Mouse (Mus musculus) ES-E14 (cell line): ENCODE data around the gene Tcf12.

ENCODE experiments used
- CHD2 ChIP-seq: IDR thresholded peaks from 2 replicates; pipeline ENCODE4 v1.6.1; 2014; ENCODE audit warnings: mild to moderate bottlenecking, low read depth, low read length, inconsistent platforms
- MAFK ChIP-seq: IDR thresholded peaks from 2 replicates; pipeline ENCODE4 v1.6.1; 2014; ENCODE audit warnings: mild to moderate bottlenecking, low read depth, low read length, inconsistent platforms; ENCODE audit not compliant: insufficient read depth
- ZC3H11A ChIP-seq: IDR thresholded peaks from 2 replicates; pipeline ENCODE4 v1.6.1; 2012; ENCODE audit warnings: low read depth, mild to moderate bottlenecking, inconsistent platforms, low read length, borderline replicate concordance

GRCm38 (mm10) chr9:71841850-71842249 lies 269.8 kb downstream of the Tcf12 start:
- TF ChIP-seq CHD2 = no peak
- no peak for TF ChIP-seq MAFK
- no peak for TF ChIP-seq ZC3H11A
